Mouse (Mus musculus): ENCODE data around the gene Prss41.

Prss41 gene

DNA sequence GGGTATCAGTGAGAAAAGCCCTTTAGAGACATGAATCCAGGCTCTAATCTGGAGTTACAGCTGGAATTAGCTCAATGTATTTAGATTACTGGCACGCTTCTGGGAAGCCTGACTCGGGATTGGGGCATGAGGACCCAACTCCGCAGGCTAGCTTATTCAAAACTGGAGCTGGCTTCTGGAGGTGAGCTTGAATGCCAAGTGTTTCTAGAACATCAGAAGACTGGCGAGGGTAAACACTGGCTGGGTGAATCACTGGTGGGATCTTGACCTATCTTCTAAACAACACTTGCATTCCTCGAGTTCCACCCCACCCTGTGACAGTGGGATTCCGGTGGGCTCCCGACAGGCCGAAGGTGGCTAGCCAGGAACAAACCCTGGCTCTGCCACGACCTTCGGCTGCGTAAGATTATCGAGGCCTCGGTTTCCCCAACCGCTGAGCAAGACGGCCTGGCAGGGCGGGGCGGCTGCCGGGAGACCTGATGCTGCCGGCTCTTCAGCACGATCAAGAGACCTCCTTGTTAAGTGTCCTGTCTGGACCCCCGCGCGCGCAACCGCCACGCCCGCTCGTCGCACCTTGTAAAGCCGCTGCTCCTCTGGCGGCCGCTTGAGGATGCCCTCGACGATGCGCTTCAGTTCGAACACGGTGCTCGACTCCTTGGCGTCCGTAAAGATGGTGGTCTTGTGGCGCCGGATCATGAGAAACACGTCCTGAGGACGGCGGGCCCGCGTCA, 15.5 kb downstream of the Prss41 start:
- peak; percentile 44 to 67 for DNase-seq (ENCODE audit: low spot score in 2 of 2)

DNA sequence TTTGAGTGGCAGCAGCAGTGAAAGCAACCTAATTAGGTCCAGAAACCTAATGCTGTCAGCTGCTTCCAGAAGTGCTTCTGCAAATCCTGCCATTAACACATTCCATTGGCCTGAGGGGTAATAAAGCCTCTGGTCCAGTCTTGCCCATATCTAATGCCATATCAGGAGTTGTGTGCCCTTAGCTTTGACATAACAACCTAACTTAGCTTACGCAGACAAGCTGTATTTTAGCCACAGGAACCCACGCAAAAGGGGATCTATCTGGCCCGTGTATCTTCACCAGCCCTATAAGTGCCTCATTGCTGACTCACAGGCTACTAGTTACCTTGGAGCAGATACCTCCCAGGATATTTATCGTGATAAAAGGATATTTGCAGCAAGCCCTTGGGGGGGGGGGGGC, 18.4 kb downstream of the Prss41 start:
- no peak for DNase-seq (ENCODE audit: low spot score in 2 of 2)

DNA sequence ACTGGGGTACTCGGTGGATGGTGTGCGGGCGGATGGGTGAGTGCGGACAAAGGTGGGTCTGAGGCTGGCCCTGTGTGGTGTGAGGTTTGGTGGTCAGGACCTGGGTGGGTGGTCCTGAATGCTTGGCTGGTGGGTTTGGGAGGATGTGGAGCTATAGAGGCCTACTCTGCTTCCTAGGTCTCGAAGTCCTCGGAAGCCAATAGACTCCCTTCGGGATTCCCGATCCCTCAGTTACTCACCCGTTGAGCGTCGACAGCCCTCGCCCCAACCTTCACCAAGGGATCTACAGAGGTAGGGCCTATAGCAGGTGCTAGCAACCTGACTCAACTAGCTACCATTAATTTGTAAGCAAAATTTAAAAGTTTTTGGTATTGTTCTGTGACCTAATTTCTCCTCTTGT, 20.4 kb downstream of the Prss41 start:
- no peak for DNase-seq (ENCODE audit: low spot score in 2 of 2)

DNA sequence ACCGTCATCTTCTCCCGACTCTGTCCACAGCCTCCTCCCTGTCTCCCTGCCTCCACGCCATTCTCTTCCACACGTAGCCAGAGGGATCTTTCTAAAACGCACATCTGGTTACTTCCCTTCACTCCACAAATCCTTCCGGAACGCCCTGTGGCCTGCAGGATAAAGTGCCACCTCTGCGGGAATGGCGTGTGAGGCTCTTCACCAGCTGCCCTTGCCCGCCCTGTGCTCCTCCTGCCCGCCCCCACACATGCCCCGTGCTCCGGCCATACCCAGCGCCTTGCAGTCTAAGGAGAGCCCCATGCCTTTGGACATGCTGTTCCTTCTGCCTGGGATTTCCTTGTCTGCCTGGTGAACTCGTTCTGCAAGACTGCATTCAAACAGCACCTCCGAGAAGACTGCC, 21.0 kb downstream of the Prss41 start:
- no peak for DNase-seq (ENCODE audit: low spot score in 2 of 2)

DNA sequence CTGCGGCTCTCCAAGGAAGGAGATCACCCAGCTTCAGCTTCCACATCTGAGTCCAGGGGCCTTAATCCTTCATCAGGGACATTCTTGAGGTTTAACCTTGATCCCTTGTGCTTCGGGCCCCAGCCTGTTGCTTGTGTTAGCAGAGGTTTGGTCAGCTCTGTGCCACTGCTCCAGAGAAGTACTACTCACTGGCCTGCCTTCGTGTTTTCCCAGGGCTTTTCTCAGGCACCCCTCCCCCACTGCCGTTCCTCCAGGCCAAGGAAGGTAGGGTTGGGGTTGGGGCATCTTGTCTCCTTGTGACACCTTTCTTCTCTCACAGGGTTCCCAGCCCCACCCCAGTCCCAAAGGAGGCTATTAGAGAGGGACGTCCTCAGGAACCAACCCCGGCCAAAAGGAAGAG, 21.9 kb downstream of the Prss41 start:
- no peak for DNase-seq (ENCODE audit: low spot score in 2 of 2)

DNA sequence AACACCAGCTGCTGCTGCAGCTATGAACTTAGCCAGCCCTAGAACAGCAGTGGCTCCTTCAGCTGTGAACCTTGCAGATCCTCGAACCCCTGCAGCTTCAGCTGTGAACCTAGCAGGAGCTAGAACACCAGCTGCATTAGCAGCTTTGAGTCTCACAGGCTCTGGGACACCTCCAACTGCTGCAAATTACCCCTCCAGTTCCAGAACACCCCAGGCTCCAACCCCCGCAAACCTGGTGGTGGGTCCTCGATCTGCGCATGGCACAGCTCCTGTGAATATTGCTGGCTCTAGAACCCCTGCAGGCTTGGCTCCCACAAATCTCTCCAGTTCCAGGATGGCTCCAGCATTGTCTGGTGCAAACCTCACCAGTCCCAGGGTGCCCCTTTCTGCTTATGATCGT, 23.2 kb downstream of the Prss41 start:
- DNase-seq (ENCODE audit: low spot score in 2 of 2), result no peak

DNA sequence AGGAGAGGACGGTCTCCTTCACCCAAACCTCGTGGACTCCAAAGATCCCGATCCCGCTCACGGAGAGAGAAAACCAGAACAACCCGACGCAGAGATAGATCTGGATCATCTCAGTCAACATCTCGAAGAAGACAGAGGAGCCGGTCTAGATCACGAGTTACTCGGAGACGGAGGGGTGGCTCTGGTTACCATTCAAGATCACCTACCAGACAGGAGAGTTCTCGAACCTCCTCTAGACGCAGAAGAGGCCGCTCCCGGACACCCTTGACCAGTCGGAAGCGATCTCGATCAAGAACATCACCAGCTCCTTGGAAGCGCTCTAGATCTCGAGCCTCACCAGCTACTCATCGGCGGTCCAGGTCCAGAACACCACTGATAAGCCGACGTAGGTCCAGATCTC, 24.7 kb downstream of the Prss41 start:
- DNase-seq (ENCODE audit: low spot score in 2 of 2), result no peak

DNA sequence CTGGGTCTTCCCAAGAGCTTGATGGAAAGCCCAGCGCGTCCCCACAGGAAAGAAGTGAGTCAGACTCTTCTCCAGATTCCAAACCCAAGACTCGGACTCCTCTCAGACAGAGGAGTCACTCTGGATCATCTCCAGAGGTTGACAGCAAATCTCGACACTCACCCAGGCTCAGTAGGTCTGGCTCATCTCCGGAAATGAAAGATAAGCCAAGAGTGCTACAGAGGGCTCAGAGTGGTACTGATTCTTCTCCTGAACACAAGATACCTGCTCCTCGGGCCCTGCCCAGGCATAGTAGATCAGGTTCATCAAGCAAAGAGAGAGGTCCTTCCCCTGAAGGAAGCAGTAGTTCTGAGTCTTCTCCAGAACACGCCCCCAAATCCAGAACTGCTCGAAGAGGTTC, 25.4 kb downstream of the Prss41 start:
- no peak for DNase-seq (ENCODE audit: low spot score in 2 of 2)

DNA sequence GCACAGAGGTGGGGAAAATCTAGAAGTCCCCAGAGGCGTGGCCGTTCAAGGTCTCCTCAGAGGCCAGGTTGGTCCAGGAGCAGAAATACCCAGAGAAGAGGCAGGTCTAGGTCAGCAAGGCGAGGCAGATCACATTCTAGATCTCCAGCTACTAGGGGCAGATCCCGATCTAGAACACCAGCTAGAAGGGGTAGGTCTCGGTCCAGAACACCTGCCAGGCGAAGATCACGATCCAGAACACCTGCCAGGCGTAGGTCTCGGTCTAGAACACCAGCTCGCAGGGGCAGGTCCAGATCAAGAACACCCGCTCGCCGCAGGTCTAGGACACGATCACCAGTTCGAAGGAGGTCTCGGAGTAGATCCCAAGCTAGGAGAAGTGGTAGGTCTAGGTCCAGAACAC, 28.3 kb downstream of the Prss41 start:
- DNase-seq (ENCODE audit: low spot score in 2 of 2), result no peak

DNA sequence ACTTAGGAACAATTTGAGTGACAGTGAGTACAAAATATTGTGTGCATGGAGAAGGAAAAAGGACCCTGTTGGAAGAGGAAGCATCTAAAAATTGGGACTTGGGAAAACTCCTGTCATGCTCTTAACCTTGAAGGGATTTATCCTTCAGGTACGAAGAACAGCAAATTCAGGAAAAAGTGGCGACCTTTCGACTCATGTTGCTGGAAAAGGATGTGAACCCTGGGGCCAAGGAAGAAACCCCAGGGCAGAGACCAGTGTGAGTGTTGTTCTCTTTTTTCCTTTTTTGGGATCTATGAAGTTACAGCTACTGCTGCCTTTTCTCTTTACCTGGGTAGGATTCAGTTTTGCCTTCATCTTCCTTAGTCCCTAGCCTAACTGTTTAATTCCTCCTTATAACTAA, 36.1 kb downstream of the Prss41 start:
- no peak for DNase-seq (ENCODE audit: low spot score in 2 of 2)

DNA sequence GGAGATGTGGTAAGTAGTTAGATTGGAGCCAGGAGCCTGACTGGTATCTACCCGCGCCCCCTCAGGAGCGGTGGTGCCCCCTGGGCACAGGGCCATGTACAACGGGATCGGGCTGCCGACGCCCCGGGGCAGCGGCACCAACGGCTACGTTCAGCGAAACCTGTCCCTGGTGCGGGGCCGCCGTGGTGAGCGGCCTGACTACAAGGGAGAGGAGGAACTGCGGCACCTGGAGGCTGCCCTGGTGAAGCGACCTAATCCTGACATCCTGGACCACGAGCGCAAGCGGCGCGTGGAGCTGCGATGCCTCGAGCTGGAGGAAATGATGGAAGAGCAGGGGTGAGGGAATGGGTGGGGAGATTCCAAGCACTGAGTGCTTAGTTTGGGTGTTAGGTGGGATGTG, 37.1 kb downstream of the Prss41 start:
- peak in 1 of 2 experiments; percentile 40 for DNase-seq (ENCODE audit: low spot score in 2 of 2)

DNA sequence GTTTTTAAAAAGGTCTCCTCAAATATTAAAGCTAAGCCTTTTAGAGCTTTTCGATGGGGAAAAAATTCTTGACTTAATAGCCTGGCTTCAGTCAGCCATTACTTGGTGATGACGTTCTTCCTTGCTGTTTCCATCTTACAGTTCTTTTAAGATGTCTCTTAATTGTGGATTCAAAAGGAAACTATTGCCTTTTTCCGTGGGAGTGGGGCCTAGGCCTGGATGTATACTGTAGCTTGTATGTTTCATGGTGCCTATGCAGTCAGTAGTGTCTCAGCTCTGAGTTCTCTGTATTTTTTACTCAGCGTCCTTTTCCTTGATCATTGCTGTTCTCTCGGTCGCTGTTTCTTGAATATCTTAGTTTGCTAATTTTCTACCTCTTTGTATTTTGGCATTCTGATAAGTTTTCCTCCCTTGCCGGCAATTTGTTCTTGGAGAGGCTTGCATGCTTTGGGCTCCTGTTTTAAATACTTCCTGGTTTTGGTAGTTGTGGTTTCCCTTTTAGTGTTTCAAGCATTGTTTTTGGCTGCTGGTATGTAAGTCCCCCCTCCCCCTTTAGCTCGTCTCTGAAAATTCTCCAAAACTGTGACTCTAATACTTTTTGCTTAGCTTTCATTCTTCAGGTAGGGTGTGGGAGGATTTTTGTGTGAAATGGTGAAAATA, 39.4 kb downstream of the Prss41 start:
- DNase-seq (ENCODE audit: low spot score in 2 of 2), result no peak

DNA sequence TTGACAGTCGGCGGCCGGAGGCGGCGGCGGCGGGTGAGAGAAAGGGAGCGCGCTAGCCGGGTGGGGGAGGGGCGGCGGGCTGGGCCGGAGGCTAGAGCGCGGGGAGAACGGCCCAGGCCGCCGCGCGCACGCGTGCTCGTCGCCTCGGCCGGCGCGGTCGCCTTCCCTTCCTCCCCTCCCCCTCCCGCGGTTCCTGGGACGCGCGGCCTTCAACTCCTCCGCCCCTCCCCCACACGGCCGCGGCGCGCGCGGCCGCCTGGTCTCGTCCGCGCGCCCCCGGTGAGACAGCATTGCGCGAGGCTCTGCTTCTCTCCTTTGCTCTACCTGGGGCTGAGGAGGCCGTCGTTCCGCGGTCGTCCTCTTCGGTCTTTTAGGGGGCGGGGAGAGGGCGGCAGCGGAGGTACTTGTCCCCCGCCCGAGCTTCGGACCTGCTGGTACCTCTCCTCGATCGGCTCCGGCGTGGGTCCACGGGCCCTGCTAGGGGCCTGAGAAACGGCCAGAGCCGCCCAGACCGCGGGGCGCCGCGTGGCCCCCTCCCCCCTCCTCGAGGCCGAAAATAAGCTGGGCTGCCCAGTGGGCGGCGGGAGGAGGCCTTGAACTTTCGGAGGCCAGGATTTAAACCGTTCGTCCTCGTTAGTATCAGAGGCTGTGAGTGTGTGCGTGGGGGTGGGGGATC, 40.5 kb downstream of the Prss41 start:
- DNase-seq (ENCODE audit: low spot score in 2 of 2), result peak; percentile 56 to 60

DNA sequence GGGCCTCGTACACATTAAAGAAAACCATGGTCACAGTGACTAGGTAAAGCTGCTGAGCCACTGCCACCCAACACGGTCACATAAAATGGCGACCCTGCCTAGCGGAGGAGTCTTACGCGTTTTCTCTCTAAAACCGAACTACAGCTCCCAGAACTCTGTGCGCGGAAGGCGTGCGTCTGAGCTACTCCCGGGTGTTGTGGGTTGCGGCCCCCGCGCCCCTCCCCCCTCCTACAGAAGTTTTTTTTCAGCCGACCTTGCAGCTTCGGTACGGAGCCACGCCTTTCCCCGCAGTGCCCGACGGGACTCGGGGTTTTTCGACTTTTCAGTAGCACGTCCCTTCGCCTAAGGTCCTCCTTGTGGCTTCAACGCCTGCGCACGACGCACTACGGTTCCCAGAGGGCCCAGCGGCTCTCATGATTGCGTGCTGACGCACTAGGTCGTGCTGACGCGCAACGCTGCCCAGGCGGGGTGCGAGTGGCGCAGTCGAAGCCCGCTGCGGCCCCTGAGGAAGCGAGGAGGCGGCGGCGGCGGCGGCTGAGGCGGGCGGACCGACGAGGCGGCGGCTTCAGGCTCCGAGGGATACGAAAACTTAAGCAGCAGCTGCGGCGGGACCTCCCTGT, 41.1 kb downstream of the Prss41 start:
- peak; percentile 97 to 98 for DNase-seq (ENCODE audit: low spot score in 2 of 2)

DNA sequence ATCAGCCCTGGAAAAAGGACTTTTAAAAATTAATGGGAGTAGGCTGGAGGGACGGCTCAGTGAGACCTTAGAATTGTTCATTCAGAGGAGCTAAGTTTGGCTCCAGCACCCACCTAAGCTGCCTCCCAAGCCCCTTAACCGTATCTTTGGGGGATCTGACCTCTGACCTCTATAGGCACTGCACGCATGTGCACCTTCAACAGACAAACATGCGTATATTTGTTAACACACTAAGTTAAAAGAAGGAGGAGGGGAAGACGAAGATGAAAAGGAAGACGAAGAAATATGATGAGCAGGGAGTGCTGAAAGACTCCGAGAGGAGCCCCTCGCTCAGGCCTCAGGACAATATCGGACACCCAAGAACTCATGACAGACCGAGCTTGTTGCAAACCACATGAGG, 42.3 kb downstream of the Prss41 start:
- DNase-seq (ENCODE audit: low spot score in 2 of 2), result no peak

DNA sequence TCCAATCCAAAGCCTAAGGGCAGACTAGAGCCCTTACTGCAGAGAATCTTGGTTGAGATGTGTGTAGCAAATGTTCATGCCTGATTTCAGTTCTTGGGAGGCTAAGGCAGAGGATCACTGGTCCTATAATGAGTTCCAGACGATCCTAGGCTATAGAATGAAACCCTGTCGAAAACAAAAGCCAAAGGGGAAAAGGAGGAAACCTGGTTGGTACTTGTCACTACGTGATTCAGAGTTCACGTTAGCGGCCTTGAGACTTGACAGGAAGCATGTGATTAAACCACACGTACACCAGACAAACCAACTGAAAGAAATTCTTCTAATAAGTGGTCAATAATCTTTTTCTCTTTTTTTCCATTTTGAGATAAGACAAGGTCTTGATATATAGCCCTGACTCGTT, 46.7 kb downstream of the Prss41 start:
- DNase-seq (ENCODE audit: low spot score in 2 of 2), result no peak

DNA sequence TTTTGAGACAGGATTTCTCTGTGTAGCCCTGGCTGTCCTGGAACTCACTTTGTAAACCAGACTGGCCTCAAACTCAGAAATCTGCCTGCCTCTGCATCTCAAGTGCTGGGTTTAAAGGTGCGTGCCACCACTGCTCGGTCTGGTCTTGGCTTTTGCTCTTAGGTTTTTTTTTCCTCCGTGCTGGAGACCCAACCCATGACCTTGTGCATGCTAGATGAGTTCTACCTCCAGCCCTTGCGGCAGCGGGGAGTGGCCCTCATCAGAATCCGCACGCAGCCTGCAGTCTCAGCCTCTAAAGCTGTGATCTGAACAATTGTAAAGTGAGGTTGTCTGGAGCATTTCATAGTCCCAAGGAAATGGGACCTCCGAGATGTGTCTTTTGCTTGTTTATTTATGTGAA, 48.6 kb downstream of the Prss41 start:
- no peak for DNase-seq (ENCODE audit: low spot score in 2 of 2)

DNA sequence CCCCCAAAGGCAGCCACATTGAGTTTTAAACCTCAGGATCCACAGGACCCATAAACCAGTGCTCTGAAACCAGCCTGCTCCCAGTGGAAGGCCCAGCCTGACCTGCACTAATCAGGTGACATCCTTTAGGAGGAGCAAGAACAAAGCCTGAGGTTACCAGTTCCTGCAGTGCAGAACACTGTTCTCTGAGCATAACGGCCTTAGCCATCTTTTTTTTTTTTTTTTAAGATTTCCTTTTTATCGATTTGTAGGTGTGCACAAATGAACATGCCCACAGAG, 53.0 kb downstream of the Prss41 start:
- no peak for DNase-seq (ENCODE audit: low spot score in 2 of 2)

DNA sequence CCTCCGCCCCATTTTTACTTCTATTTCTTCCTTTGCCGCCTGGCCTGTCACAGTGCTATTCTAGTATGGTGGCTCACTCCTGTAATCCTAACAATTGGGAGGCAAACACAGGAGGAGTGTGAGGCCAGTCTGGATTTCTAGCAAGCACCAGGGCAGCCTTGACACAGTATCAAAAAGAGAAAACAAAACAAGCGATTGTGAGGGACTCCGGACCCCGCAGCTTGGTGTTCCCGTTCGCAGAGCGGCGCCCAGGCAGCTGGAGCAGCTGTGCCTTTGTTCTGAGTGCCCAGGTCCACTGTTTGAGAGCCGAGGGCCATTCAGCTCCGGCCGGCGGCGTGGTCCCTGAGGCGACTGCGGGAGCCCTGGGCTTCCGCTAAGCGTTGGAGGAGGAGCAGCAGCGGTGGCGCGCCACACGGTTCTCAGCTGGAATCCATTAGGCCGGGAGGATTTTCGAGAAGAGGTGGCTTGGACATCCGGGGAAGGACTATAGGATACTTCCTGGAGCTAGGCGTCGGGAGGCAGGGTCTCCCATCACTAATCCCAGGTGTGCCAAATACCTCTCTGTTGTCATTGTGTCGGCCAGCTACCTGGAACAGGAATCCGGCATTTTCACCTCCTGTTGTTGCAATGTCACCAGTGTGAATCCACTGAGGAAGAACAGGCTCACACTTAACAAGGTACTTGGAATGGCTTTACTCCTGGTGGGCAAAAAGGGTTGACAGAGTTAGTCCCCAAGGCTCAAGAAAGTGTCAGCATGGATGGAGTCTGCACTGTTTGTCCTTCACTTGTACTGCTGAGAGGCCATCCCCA, 53.5 kb downstream of the Prss41 start, which contains the start of gene Srrm2:
TSS of gene Srrm2 (plus strand) at position 264 of the 810 bp plus-strand sequence.
- peak; percentile 47 to 60 for DNase-seq (ENCODE audit: low spot score in 2 of 2)

DNA sequence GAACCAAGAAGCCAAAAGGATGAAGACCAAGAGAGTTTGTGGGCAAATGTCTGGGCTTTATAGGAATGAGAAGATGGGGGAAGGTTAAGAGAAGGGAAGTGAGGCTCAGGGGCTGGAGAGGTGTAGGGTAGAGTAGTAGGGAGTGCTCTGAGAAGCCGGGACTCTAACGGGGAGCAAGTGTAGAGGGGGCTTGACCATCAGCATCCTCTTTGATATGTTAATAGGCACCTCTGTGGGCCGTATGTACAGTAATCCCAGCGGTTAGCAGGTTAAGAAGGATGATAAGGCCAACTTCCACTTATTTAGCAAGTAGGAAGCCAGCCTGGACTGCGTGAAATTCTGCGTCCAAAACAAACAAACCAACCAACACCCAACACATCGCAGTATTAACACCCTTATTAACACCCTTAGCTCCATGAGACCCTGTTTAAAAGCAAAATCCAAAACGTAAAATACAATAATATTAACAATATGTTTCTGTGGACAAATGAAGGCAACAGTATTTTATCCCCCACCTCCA, 54.2 kb downstream of the Prss41 start:
- no peak for DNase-seq (ENCODE audit: low spot score in 2 of 2)

DNA sequence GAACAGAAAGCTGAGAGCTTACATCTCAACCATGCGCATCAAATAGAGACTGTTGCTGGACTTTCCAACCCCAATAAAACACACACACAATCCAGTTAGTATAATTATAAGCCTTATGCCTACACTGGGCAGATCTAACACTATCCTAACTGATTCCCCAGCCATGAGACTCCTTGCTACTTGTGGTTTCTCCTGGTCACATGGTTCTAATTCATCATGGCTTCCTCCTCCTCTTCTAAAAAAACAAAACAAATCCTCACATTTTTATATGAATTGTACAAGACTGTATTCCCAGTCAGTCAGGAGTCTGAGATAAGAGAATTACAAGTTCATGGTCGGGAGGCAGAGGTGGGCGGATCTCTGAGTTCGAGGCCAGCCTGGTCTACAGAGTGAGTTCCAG, 55.0 kb downstream of the Prss41 start:
- DNase-seq (ENCODE audit: low spot score in 2 of 2), result no peak

Measured in right cerebral cortex, adult 2 months (tissue).